Mouse (Mus musculus) adrenal gland, adult 10 weeks (tissue): ENCODE data around the gene Ptges3. TPM values are rescaled to one million over a fixed set of nuclear protein-coding genes. Genes with fewer than 3 reads are reported as not detected.

Experiments
- polyA plus RNA-seq: library from polyadenylated mRNA; stranded (reverse); fragments of 350-450 nt; fragmentation: Illumina TruSeq; extraction: RNeasy Lipid Tissue Mini Kit (QIAGEN cat#74804); gene quantifications from one replicate; pipeline ENCODE4 v1.2.3, GENCODE M21; 2014; ENCODE audit warnings: low read depth, low replicate concordance

Gene Ptges3
- 590 TPM for polyA plus RNA-seq

GRCm38 (mm10) chr10:128058601-128059151 is at the start of gene Ptges3:
Ptges3 (plus strand) TSS chr10:128058954.

DNA sequence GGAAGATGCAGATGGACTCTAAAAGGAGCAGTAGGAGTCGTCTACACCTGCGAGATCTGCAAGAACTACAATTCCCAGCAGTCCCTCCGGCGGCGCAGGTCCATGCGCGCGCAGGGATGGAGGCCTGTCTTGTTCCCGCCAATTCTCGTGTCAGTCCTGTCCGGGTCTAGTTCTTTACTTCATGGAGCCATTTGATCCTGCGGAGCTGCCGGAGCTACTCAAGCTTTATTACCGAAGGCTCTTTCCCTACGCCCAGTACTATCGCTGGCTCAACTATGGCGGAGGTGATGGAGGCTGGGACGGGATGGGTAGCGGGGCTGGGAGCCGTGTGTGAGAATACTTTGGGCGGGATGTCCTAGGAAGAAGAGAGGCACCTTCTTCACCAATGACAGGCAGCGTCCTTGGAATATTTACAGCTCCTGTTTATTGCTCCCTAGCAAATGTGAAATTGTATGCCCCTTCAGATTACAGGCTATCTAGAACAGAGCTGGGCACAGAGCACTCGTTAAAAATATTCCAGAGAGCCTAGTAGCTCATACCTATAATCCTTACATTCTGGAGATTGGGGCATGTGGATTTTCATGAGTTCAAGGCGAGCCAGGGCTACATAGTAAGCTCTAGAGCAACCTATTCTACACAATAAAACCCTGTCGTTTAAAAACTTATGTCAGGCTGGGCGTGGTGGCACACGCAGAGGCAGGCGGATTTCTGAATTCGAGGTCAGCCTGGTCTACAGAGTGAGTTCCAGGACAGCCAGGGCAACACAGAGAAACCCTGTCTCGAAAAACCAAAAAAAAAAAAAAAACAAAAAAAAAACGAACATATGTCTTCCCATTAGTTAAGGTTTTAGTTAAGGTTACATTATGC is 43.5 kb upstream of the Ptges3 start, which contains the start of gene Prim1:
Gene Prim1 (plus strand): TSS at position 101 of the 867 bp plus-strand sequence.

GRCm38 (mm10) chr10:128082880-128083421 is 24.2 kb downstream of the Ptges3 start, which contains the start of gene Atp5b:
Atp5b (plus strand) TSS chr10:128083273.

DNA sequence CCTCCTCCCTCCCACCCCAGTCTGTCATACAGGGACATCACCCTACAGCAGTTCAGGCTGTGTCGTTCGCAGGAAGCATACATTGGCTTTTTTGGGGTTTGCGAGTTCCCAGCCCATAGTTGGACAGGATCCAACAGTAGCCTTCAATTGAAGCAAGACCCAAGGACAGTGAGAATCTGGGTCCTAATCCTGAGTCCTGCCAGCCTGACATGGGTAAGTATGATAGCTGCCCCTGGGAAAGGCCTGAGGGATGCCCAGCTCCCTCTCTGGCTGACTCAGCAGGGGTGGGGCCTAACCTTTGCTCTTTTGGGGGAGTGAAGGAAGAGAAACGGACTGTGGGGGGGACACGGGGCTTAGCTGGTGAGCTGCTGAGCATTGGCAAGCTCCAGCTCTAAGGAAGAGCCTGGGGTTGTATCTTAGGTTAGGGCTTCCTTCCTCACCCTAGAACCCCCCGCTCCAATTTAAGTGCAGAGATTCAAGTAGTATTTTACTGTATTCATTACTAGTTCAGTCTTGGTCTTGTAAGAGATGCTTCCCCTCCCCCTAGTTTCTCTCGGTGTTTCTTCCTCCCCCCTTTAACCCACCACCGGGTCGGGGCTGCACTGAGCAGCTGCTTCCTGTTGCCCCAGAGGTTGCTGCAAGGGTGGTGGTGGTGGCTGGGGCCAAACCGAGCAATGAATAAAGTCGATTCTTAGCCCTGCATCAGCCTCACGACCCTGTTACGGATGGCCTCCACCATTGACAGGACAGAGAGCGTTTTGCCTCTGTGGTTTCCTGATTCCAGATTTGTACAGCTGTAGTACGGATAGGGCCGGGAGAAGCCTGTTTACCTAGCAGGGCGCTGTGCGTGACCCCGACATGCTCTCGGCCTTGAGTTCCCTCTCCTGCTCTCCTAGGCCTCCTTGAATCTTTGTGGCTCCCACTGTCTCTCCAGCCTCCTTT is 33.1 kb downstream of the Ptges3 start, which contains the start of gene Baz2a:
Gene Baz2a (plus strand): TSS at position 14 of the 942 bp plus-strand sequence.

Other genes starting within 250 kb of the Ptges3 start
- gene Rdh19, start 209.0 kb upstream of the Ptges3 start, polyA plus RNA-seq, result not detected
- not detected for gene Rdh16f2, start 192.5 kb upstream of the Ptges3 start, polyA plus RNA-seq
- gene Rdh7, start 170.1 kb upstream of the Ptges3 start, polyA plus RNA-seq, result not detected
- gene Sdr9c7, start 160.4 kb upstream of the Ptges3 start, polyA plus RNA-seq, result 2.9 TPM
- gene Hsd17b6, start 51.3 kb upstream of the Ptges3 start, polyA plus RNA-seq, result not detected
- gene Prim1, start 43.8 kb upstream of the Ptges3 start, polyA plus RNA-seq, result 12.9 TPM
- 1,016 TPM for gene Naca, start 23.4 kb upstream of the Ptges3 start, polyA plus RNA-seq
- 811 TPM for gene Atp5b, start 24.3 kb downstream of the Ptges3 start, polyA plus RNA-seq
- gene Baz2a, start 32.6 kb downstream of the Ptges3 start, polyA plus RNA-seq, result 20.4 TPM
- 27.8 TPM for gene Rbms2, start 121.3 kb downstream of the Ptges3 start, polyA plus RNA-seq
- not detected for gene Gls2, start 135.5 kb downstream of the Ptges3 start, polyA plus RNA-seq
- gene Spryd4, start 152.9 kb downstream of the Ptges3 start, polyA plus RNA-seq, result 9.9 TPM
- not detected for gene Mip, start 166.9 kb downstream of the Ptges3 start, polyA plus RNA-seq
- gene Timeless, start 173.1 kb downstream of the Ptges3 start, polyA plus RNA-seq, result 1.7 TPM
- gene Apon, start 195.1 kb downstream of the Ptges3 start, polyA plus RNA-seq, result not detected
- 7.3 TPM for gene Apof, start 209.7 kb downstream of the Ptges3 start, polyA plus RNA-seq
- gene Stat2, start 211.6 kb downstream of the Ptges3 start, polyA plus RNA-seq, result 16.5 TPM
- gene Il23a, start 239.8 kb downstream of the Ptges3 start, polyA plus RNA-seq, result not detected
- 7.5 TPM for gene Pan2, start 244.4 kb downstream of the Ptges3 start, polyA plus RNA-seq